Mouse (Mus musculus): ENCODE measurements around the gene Fras1. TPM values are rescaled to one million over a fixed set of nuclear protein-coding genes. Genes with fewer than 3 reads are reported as not detected.

The Fras1 gene
- polyA plus RNA-seq, 1 experiment from 2014 or later = 7.7 TPM

GRCm38 (mm10) chr5:96722690-96723089 lies 348.9 kb downstream of the Fras1 start:
- no peak for DNase-seq (ENCODE audit: low spot score)
- Histone ChIP-seq H3K27me3 (ENCODE audit: insufficient read depth, poor library complexity, severe bottlenecking) (no peaks in the 10 kb centered on the region), H3K36me3 (no peaks in the 10 kb centered on the region), H3K4me1 (replicated peaks) (no peaks in the 10 kb centered on the region), H3K27ac (no peak overlapping the region), H3K9me3 (no peaks in the 10 kb centered on the region), H3K4me3 (no peak overlapping the region)
- 66% methylated on average over 3 of the region's 3 CpGs for WGBS

- no peaks in the 10 kb centered on the region for H3K27me3 ChIP-seq (ENCODE audit: insufficient read depth, poor library complexity, severe bottlenecking)
- no peak for DNase-seq (ENCODE audit: low spot score)
- 0 out of 2 replicates have a peak, but pooled peaks cover 4% of the 10 kb centered on the region for H3K9me3 ChIP-seq
- H3K4me1 ChIP-seq (replicated peaks) = no peaks in the 10 kb centered on the region
- H3K27ac ChIP-seq = no peak overlapping the region
- H3K36me3 ChIP-seq = peaks cover 6% of the 10 kb centered on the region; the same call in 1 of the 2 replicates
- WGBS = 92% methylated on average over 15 of the region's 15 CpGs
- H3K4me3 ChIP-seq = no peak overlapping the region
Observed at GRCm38 (mm10) chr5:96739138-96739878, 365.6 kb downstream of the Fras1 start.

GRCm38 (mm10) chr5:96747195-96747984 lies 373.6 kb downstream of the Fras1 start:
- no peak overlapping the region for H3K4me3 ChIP-seq
- peaks cover 14% of the 10 kb centered on the region for H3K4me1 ChIP-seq (replicated peaks)
- H3K9me3 ChIP-seq = 0 out of 2 replicates have a peak, but pooled peaks cover 4% of the 10 kb centered on the region
- peak; percentile 43 for DNase-seq (ENCODE audit: low spot score)
- no peaks in the 10 kb centered on the region for H3K27me3 ChIP-seq (ENCODE audit: insufficient read depth, poor library complexity, severe bottlenecking)
- peak overlapping the region; percentile 45 for H3K27ac ChIP-seq
- 56% methylated on average over 8 of the region's 8 CpGs for WGBS
- H3K36me3 ChIP-seq = peaks cover 6% of the 10 kb centered on the region; the same call in 1 of the 2 replicates

GRCm38 (mm10) chr5:96757615-96758014 lies 383.9 kb downstream of the Fras1 start:
- Histone ChIP-seq H3K27ac (no peak overlapping the region), H3K27me3 (ENCODE audit: insufficient read depth, poor library complexity, severe bottlenecking) (no peaks in the 10 kb centered on the region), H3K9me3 (no peaks in the 10 kb centered on the region), H3K4me1 (replicated peaks) (no peaks in the 10 kb centered on the region), H3K36me3 (no peaks in the 10 kb centered on the region), H3K4me3 (no peak overlapping the region)
- 88% methylated on average over 7 of the region's 7 CpGs for WGBS
- no peak for DNase-seq (ENCODE audit: low spot score)

- H3K27ac ChIP-seq = no peak overlapping the region
- H3K9me3 ChIP-seq = no peaks in the 10 kb centered on the region
- no peaks in the 10 kb centered on the region for H3K27me3 ChIP-seq (ENCODE audit: insufficient read depth, poor library complexity, severe bottlenecking)
- 0 out of 2 replicates have a peak, but pooled peaks cover 17% of the 10 kb centered on the region for H3K4me1 ChIP-seq (replicated peaks)
- 85% methylated on average over 1 of the region's 1 CpGs for WGBS
- DNase-seq (ENCODE audit: low spot score) = no peak
- H3K4me3 ChIP-seq = no peak overlapping the region
- no peaks in the 10 kb centered on the region for H3K36me3 ChIP-seq
Observed at GRCm38 (mm10) chr5:96762021-96762420, 388.3 kb downstream of the Fras1 start.

- Histone ChIP-seq H3K4me3 (no peak overlapping the region), H3K36me3 (no peaks in the 10 kb centered on the region), H3K27ac (no peak overlapping the region), H3K4me1 (replicated peaks) (0 out of 2 replicates have a peak, but pooled peaks cover 10% of the 10 kb centered on the region), H3K9me3 (no peaks in the 10 kb centered on the region), H3K27me3 (ENCODE audit: insufficient read depth, poor library complexity, severe bottlenecking) (no peaks in the 10 kb centered on the region)
- WGBS = 66% methylated on average over 10 of the region's 10 CpGs
- peak; percentile 69 for DNase-seq (ENCODE audit: low spot score)
Observed at GRCm38 (mm10) chr5:96768846-96769471, 395.2 kb downstream of the Fras1 start.

- 87% methylated on average over 14 of the region's 14 CpGs for WGBS
- no peaks in the 10 kb centered on the region for H3K27me3 ChIP-seq (ENCODE audit: insufficient read depth, poor library complexity, severe bottlenecking)
- peaks cover 2% of the 10 kb centered on the region; the same call in 1 of the 2 replicates for H3K36me3 ChIP-seq
- H3K9me3 ChIP-seq = no peaks in the 10 kb centered on the region
- no peak overlapping the region for H3K27ac ChIP-seq
- DNase-seq (ENCODE audit: low spot score) = no peak
- no peaks in the 10 kb centered on the region for H3K4me1 ChIP-seq (replicated peaks)
- H3K4me3 ChIP-seq = no peak overlapping the region
Observed at GRCm38 (mm10) chr5:96783506-96784288, 409.9 kb downstream of the Fras1 start.

- no peak overlapping the region for H3K4me3 ChIP-seq
- 89% methylated on average over 5 of the region's 5 CpGs for WGBS
- no peak for DNase-seq (ENCODE audit: low spot score)
Observed at GRCm38 (mm10) chr5:96785096-96785495, 411.3 kb downstream of the Fras1 start.

GRCm38 (mm10) chr5:96792422-96792821 lies 418.7 kb downstream of the Fras1 start:
- no peaks in the 10 kb centered on the region for H3K9me3 ChIP-seq
- no peaks in the 10 kb centered on the region for H3K36me3 ChIP-seq
- H3K27me3 ChIP-seq (ENCODE audit: insufficient read depth, poor library complexity, severe bottlenecking) = peaks cover 17% of the 10 kb centered on the region; the same call in 1 of the 2 replicates
- WGBS = 72% methylated on average over 9 of the region's 9 CpGs
- peaks cover 12% of the 10 kb centered on the region for H3K4me1 ChIP-seq (replicated peaks)
- H3K27ac ChIP-seq = no peak overlapping the region
- no peak for DNase-seq (ENCODE audit: low spot score)
- H3K4me3 ChIP-seq = no peak overlapping the region

More at GRCm38 (mm10) chr5:96785096-96785495, 411.3 kb downstream of the Fras1 start:
- Histone ChIP-seq H3K4me1 (replicated peaks) (no peaks in the 10 kb centered on the region), H3K27ac (no peak overlapping the region), H3K36me3 (peaks cover 2% of the 10 kb centered on the region; the same call in 1 of the 2 replicates), H3K27me3 (ENCODE audit: insufficient read depth, poor library complexity, severe bottlenecking) (no peaks in the 10 kb centered on the region), H3K9me3 (no peaks in the 10 kb centered on the region)

- peaks cover 12% of the 10 kb centered on the region for H3K4me1 ChIP-seq (replicated peaks)
- peak within 1 kb of the TSS; percentile 70; the same call in 1 of the 2 replicates for H3K27ac ChIP-seq
- peak within 1 kb of the TSS; percentile 57 for H3K4me3 ChIP-seq
- no peaks in the 10 kb centered on the region for H3K9me3 ChIP-seq
- DNase-seq (ENCODE audit: low spot score) = peak; percentile 58
- no peaks in the 10 kb centered on the region for H3K36me3 ChIP-seq
- 12% methylated on average over 26 of the region's 26 CpGs for WGBS
- peaks cover 17% of the 10 kb centered on the region; the same call in 1 of the 2 replicates for H3K27me3 ChIP-seq (ENCODE audit: insufficient read depth, poor library complexity, severe bottlenecking)
Observed at GRCm38 (mm10) chr5:96792936-96793718, 419.4 kb downstream of the Fras1 start, which contains the start of gene Anxa3. Anxa3 (plus strand) TSS chr5:96793339.

GRCm38 (mm10) chr5:96793953-96794635 lies 420.3 kb downstream of the Fras1 start:
- DNase-seq (ENCODE audit: low spot score) = no peak
- H3K4me1 ChIP-seq (replicated peaks) = peaks cover 12% of the 10 kb centered on the region
- H3K9me3 ChIP-seq = no peaks in the 10 kb centered on the region
- WGBS = 61% methylated on average over 10 of the region's 10 CpGs
- no peak overlapping the region for H3K27ac ChIP-seq
- peak overlapping the region; percentile 57 for H3K4me3 ChIP-seq
- H3K27me3 ChIP-seq (ENCODE audit: insufficient read depth, poor library complexity, severe bottlenecking) = peaks cover 17% of the 10 kb centered on the region; the same call in 1 of the 2 replicates
- H3K36me3 ChIP-seq = no peaks in the 10 kb centered on the region

Measured in hindbrain, embryonic 10.5 days (tissue).